Mouse (Mus musculus) forebrain, postnatal 0 days (tissue): Measurements from ENCODE around the gene Pkd1. TPM values are rescaled to one million over a fixed set of nuclear protein-coding genes. Genes with fewer than 3 reads are reported as not detected.
A peak's percentile ranks its signal among the peaks of the same experiment; 100 is the strongest.

Source experiments
- ATAC-seq: fragments of 200-750 bp; cut with Nextera tagmentation; 2 replicates; pipeline ENCODE4 v1.8.0; 2017; ENCODE audit warnings: mild to moderate bottlenecking, moderate library complexity
- DNase-seq: peaks from one replicate; pipeline ENCODE4 v3.0.0-alpha.2; 2015
- H3K27ac ChIP-seq: fragments of 300-500 bp; sonication (generic); 2 replicates; pipeline ENCODE4 v1.5.1; 2014; ENCODE audit warnings: low read depth, mild to moderate bottlenecking, antibody characterized with exemption, low read length, moderate library complexity, mixed read lengths
- H3K27me3 ChIP-seq: fragments of 300-500 bp; sonication (generic); 2 replicates; pipeline ENCODE4 v1.6.1; 2014; ENCODE audit warnings: mild to moderate bottlenecking, low read length, mixed read lengths; ENCODE audit not compliant: insufficient read depth
- H3K36me3 ChIP-seq: fragments of 300-500 bp; sonication (generic); 2 replicates; pipeline ENCODE4 v1.6.1; 2014; ENCODE audit warnings: mild to moderate bottlenecking, moderate library complexity; ENCODE audit not compliant: insufficient read depth
- H3K4me1 ChIP-seq: fragments of 300-500 bp; sonication (generic); 2 replicates; pipeline ENCODE4 v1.6.1; 2014; ENCODE audit warnings: antibody characterized with exemption; ENCODE audit not compliant: insufficient read depth
- H3K4me2 ChIP-seq: fragments of 300-500 bp; sonication (generic); 2 replicates; pipeline ENCODE4 v1.6.1; 2014; ENCODE audit warnings: low read depth, mild to moderate bottlenecking, moderate library complexity
- H3K4me3 ChIP-seq: fragments of 300-500 bp; sonication (generic); 2 replicates; pipeline ENCODE4 v1.5.1; 2014; ENCODE audit warnings: low read depth, low read length, mixed read lengths
- H3K9ac ChIP-seq: fragments of 300-500 bp; sonication (generic); 2 replicates; pipeline ENCODE4 v1.6.1; 2014; ENCODE audit warnings: mild to moderate bottlenecking
- H3K9me3 ChIP-seq: fragments of 300-500 bp; sonication (generic); 2 replicates; pipeline ENCODE4 v1.6.1; 2016; ENCODE audit warnings: low read length
- CTCF ChIP-seq: sonication (generic); IDR thresholded peaks from 2 replicates; pipeline ENCODE4 v1.5.1; 2016; ENCODE audit warnings: antibody characterized with exemption, control low read depth, low read depth
- WGBS: fragments of 180-500 bp; shearing (Covaris S2); extraction: QIAGEN DNeasy Blood & Tissue Kit; methylation state at CpG from one replicate; pipeline ENCODE4 v1.1.7; 2014; 5-methylcytosine and 5-hydroxymethylcytosine counted together
- polyA plus RNA-seq: library from polyadenylated mRNA; unstranded; fragments of >200 nt; fragmentation: Nextera tagmentation; extraction: Ambion mirVana; gene quantifications from 2 replicates; pipeline ENCODE4 v1.2.1, GENCODE M21; 2015
- total RNA-seq: library from RNA; depleted of rRNA; stranded (reverse); fragments of >200 nt; gene quantifications from 2 replicates; pipeline ENCODE4 v1.2.3, GENCODE M21; 2014; rRNA removed

Pkd1 gene
- total RNA-seq (48.9 and 58.8 TPM in 2 replicates), polyA plus RNA-seq (4.9 and 8.9 TPM in 2 replicates)

DNA sequence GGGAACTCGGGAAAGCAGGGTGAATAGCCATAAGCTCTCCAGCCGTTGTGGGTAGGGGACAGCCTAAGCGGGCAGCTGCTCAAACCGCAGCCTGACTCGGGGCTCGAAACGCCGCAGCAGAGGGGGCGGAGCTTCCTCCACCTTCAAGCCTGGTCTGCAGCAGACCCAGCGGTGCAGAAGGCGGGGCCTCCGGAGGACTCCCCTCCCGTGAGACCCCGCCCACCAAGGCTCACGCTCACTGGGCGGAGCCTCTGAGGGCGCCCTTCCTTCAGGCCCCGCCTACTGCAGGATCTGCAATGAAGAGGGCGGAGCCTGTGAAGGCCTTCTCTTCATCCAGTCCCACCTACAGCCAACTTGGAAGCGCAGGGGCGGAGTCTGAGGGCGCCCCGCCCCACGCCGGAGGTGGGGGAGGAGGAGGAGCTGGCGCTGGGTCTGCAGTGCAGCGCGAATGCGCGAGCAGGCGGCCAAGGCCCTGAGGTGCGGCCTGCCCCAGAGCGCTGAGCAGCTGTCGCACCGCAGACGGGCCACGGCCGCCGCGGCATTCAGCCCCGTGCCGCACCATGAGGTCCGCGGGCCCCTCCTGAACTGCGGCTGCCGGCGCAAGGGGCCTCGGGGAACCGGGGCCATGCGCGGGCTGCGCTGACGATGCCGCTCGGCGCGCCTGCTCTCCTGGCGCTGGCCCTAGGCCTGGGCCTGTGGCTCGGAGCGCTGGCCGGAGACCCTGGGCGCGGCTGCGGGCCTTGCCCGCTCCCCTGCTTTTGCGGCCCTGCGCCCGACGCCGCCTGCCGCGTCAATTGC is at the start of gene Pkd1:
Gene Pkd1, plus strand, starts transcription at position 217 of the 798 bp plus-strand sequence.
- ATAC-seq, result peak; percentile 94
- Histone ChIP-seq H3K36me3 (no peaks in the 10 kb centered on the region), H3K27me3 (no peaks in the 10 kb centered on the region), H3K9ac (peak within 1 kb of the TSS; percentile 96), H3K4me2 (peak within 1 kb of the TSS; percentile 84), H3K9me3 (no peaks in the 10 kb centered on the region), H3K4me1 (peaks cover 19% of the 10 kb centered on the region), H3K27ac (peak within 1 kb of the TSS; percentile 93), H3K4me3 (peak within 1 kb of the TSS; percentile 88)
- no peak for TF ChIP-seq CTCF
- DNase-seq, result peak; percentile 97
- WGBS, result 3% methylated on average over 71 of the region's 72 CpGs

DNA sequence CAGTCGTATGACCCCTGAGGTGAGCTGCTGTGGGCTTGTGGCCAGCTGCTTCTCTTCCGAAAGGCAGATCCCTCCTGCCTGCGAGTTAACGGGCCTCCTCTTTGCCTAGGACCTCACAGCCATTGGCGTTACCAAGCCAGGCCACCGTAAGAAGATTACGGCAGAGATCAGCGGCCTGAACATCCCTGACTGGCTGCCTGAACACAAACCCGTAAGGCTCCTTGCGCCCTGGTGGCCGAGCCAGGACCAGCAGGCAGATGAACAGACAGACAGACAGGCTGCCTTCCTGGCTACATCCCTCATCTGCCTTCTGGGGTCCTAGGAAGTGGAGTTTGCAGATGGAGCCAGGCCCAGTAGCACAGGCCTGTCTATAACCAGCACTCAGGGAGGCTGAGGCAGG is 47.4 kb upstream of the Pkd1 start:
- Histone ChIP-seq H3K4me2 (no peak overlapping the region), H3K9me3 (no peaks in the 10 kb centered on the region), H3K36me3 (peaks cover 86% of the 10 kb centered on the region), H3K4me1 (no peaks in the 10 kb centered on the region), H3K27ac (no peak overlapping the region), H3K4me3 (no peak overlapping the region), H3K27me3 (no peaks in the 10 kb centered on the region), H3K9ac (no peak overlapping the region)
- WGBS, result 34% methylated on average over 11 of the region's 11 CpGs
- peak; percentile 24; the same call in 1 of the 2 replicates for TF ChIP-seq CTCF
- ATAC-seq, result no peak
- no peak for DNase-seq

DNA sequence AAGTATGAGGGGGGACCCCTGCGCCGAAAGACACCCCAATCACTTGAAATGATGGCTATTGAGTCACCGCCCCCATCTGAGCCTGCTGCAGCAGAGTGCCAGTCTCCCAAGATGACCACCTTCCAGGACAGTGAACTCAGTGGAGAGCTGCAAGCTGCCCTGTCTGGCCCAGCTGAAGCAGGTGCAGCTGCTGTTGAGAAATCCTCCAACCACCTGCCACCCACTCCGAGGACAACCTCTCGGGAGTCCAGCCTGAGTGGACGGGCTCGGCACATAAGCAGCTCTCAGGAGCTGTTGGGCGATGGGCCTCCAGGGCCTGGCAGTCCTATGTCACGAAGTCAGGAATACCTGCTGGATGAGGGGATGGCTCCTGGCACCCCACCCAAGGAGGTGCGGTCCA is 45.5 kb upstream of the Pkd1 start:
- no peak for ATAC-seq
- Histone ChIP-seq H3K9me3 (no peaks in the 10 kb centered on the region), H3K4me3 (no peak overlapping the region), H3K36me3 (peaks cover 81% of the 10 kb centered on the region), H3K4me1 (no peaks in the 10 kb centered on the region), H3K27ac (no peak overlapping the region), H3K9ac (no peak overlapping the region), H3K4me2 (no peak overlapping the region), H3K27me3 (no peaks in the 10 kb centered on the region)
- 96% methylated on average over 10 of the region's 10 CpGs for WGBS
- TF ChIP-seq CTCF, result no peak
- no peak for DNase-seq

DNA sequence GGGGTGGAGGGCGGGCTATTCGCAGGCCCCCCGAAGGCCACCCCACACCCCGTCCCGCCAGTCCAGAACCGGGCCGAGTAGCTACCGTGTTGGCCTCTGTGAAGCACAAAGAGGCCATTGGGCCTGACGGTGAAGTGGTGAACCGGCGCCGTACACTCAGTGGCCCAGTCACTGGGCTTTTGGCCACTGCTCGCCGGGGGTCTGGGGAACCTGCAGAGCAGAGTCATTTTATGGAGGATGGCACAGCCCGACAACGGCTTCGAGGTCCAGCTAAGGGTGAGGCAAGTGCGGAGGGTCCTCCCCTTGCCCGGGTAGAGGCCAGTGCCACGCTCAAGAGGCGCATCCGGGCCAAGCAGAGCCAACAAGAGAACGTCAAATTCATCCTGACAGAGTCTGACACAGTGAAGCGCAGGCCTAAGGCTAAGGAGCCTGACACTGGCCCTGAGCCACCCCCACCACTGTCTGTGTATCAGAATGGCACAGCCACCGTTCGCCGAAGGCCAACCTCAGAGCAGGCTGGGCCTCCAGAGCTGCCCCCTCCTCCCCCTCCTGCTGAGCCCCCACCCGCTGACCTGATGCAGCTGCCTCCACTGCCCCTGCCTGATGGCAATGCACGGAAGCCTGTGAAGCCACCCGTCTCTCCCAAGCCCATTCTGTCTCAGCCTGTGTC is 44.2 kb upstream of the Pkd1 start:
- no peak overlapping the region for H3K4me3 ChIP-seq
- WGBS, result 90% methylated on average over 30 of the region's 30 CpGs
- no peak overlapping the region; the same call in 1 of the 2 replicates for H3K27ac ChIP-seq
- peaks cover 81% of the 10 kb centered on the region for H3K36me3 ChIP-seq
- no peaks in the 10 kb centered on the region for H3K27me3 ChIP-seq
- ATAC-seq, result no peak
- DNase-seq, result no peak
- TF ChIP-seq CTCF, result no peak
- H3K4me1 ChIP-seq, result no peaks in the 10 kb centered on the region
- no peak overlapping the region for H3K9ac ChIP-seq
- no peak overlapping the region for H3K4me2 ChIP-seq
- no peaks in the 10 kb centered on the region for H3K9me3 ChIP-seq

DNA sequence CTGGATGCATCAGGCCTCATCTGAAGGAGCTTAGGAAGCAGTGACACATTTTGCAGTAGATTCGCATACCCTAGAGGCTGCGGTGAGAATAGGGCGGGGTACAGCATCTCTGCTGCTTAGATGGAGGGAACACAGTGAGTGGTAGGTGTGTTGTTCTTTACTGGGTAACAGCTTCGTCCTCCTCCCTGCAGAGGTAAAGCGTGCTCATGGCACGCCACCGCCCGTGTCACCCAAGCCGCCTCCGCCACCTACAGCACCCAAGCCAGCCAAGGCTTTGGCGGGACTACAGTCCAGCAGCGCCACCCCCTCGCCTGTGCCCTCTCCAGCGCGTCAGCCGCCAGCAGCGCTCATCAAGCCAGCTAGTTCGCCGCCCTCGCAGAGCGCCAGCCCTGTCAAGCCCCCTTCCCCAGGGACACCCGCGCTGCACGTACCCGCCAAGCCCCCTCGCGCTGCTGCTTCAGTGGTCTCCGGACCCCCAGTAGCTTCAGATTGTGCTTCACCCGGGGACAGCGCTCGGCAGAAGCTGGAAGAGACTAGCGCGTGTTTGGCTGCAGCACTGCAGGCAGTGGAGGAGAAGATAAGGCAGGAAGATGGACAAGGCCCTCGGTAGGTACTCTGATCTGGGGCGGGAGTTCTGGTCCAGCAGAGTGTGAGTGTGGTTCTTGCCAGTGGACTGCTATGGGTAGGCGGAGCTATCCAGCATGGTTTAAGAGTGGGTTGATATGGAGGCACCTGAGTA is 43.1 kb upstream of the Pkd1 start:
- no peak overlapping the region for H3K9ac ChIP-seq
- no peak overlapping the region for H3K4me3 ChIP-seq
- no peak overlapping the region for H3K4me2 ChIP-seq
- peaks cover 81% of the 10 kb centered on the region for H3K36me3 ChIP-seq
- TF ChIP-seq CTCF, result 0 out of 2 replicates have a peak, but pooled peaks have one; percentile 13
- ATAC-seq, result peak; percentile 55
- 30% methylated on average over 36 of the region's 36 CpGs for WGBS
- no peaks in the 10 kb centered on the region for H3K4me1 ChIP-seq
- H3K27ac ChIP-seq, result peak overlapping the region; percentile 35; the same call in 1 of the 2 replicates
- H3K27me3 ChIP-seq, result no peaks in the 10 kb centered on the region
- no peaks in the 10 kb centered on the region for H3K9me3 ChIP-seq
- peak; percentile 44 for DNase-seq

DNA sequence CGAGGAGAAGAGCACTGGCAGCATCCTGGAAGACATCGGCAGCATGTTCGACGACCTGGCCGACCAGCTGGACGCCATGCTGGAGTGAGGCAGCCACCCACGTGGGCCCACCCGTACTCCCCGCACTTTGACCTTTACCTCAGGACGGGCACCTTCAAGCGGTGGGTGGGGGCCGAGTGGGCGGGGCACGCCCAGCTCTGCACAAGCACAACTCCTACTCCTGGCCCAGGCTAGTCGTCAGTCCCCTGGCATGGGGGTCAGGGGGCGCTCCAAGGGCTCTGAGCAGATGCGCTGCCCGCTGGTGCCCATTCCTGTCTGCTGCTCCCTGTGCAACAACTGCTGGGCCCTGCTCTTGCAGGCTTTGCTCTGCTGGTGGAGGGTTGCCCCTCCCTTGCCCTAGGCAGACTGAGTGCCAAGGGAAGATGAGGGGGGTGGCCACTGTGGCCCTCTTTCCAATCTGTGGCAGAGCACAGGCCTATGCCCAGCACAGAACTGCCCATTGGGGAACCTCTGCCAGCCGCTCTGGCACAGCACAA is 42.4 kb upstream of the Pkd1 start:
- H3K27ac ChIP-seq, result no peak overlapping the region

More for the DNA sequence above, 42.4 kb upstream of the Pkd1 start:
- peaks cover 83% of the 10 kb centered on the region for H3K36me3 ChIP-seq
- no peak overlapping the region for H3K4me2 ChIP-seq
- 61% methylated on average over 19 of the region's 19 CpGs for WGBS
- DNase-seq (no peak), ATAC-seq (no peak)
- H3K9ac ChIP-seq, result no peak overlapping the region
- no peaks in the 10 kb centered on the region for H3K9me3 ChIP-seq
- H3K27me3 ChIP-seq, result no peaks in the 10 kb centered on the region
- H3K4me3 ChIP-seq, result no peak overlapping the region
- H3K4me1 ChIP-seq, result no peaks in the 10 kb centered on the region
- TF ChIP-seq CTCF, result 0 out of 2 replicates have a peak, but pooled peaks have one; percentile 7
